Mouse (Mus musculus): ENCODE measurements around the gene Stx8. TPM values are rescaled to one million over a fixed set of nuclear protein-coding genes. Genes with fewer than 3 reads are reported as not detected.

Stx8 gene
- polyA plus RNA-seq (2014; fragmentation: Nextera tagmentation; extraction: Ambion mirVana): 68.5 and 71.3 TPM in 2 replicates

- H3K9me3 ChIP-seq (ENCODE audit: control insufficient read depth, low read length): no peaks in the 10 kb centered on the region
- peaks cover 5% of the 10 kb centered on the region; the same call in 1 of the 2 replicates for H3K4me1 ChIP-seq (ENCODE audit: control insufficient read depth, insufficient read depth, low read length)
- H3K27ac ChIP-seq (ENCODE audit: low read depth, low read length): no peak within 1 kb of the TSS
- under 1% methylated on average over 28 of the region's 28 CpGs for WGBS
- H3K4me2 ChIP-seq (ENCODE audit: low read depth, low read length): peak within 1 kb of the TSS; percentile 96
- H3K27me3 ChIP-seq (ENCODE audit: control insufficient read depth, insufficient read depth, low read length): no peaks in the 10 kb centered on the region
- peak; percentile 85 for ATAC-seq (ENCODE audit: low read depth)
- no peaks in the 10 kb centered on the region for H3K36me3 ChIP-seq (ENCODE audit: control insufficient read depth, insufficient read depth, low read length)
- peak within 1 kb of the TSS; percentile 85 for H3K9ac ChIP-seq (replicated peaks; ENCODE audit: low read depth, low read length)
- peak within 1 kb of the TSS; percentile 78 for H3K4me3 ChIP-seq (ENCODE audit: low read depth, low read length)
Observed at GRCm38 (mm10) chr11:67965905-67966878, at the start of gene Stx8. Gene Stx8 (plus strand): TSS chr11:67966193.

GRCm38 (mm10) chr11:67917126-67917525 lies 48.9 kb upstream of the Stx8 start:
- Histone ChIP-seq H3K27me3 (ENCODE audit: control insufficient read depth, insufficient read depth, low read length) (peaks cover 16% of the 10 kb centered on the region; the same call in 1 of the 2 replicates), H3K9me3 (ENCODE audit: control insufficient read depth, low read length) (no peaks in the 10 kb centered on the region), H3K27ac (ENCODE audit: low read depth, low read length) (no peak overlapping the region), H3K4me2 (ENCODE audit: low read depth, low read length) (no peak overlapping the region), H3K4me3 (ENCODE audit: low read depth, low read length) (no peak overlapping the region), H3K9ac (replicated peaks; ENCODE audit: low read depth, low read length) (no peak overlapping the region), H3K4me1 (ENCODE audit: control insufficient read depth, insufficient read depth, low read length) (no peaks in the 10 kb centered on the region), H3K36me3 (ENCODE audit: control insufficient read depth, insufficient read depth, low read length) (no peaks in the 10 kb centered on the region)
- WGBS: 84% methylated on average over 3 of the region's 3 CpGs
- ATAC-seq (ENCODE audit: low read depth): no peak

- Histone ChIP-seq H3K27ac (ENCODE audit: low read depth, low read length) (no peak overlapping the region), H3K9me3 (ENCODE audit: control insufficient read depth, low read length) (no peaks in the 10 kb centered on the region), H3K4me2 (ENCODE audit: low read depth, low read length) (no peak overlapping the region), H3K36me3 (ENCODE audit: control insufficient read depth, insufficient read depth, low read length) (no peaks in the 10 kb centered on the region), H3K4me3 (ENCODE audit: low read depth, low read length) (no peak overlapping the region), H3K27me3 (ENCODE audit: control insufficient read depth, insufficient read depth, low read length) (peaks cover 17% of the 10 kb centered on the region; the same call in 1 of the 2 replicates), H3K4me1 (ENCODE audit: control insufficient read depth, insufficient read depth, low read length) (no peaks in the 10 kb centered on the region), H3K9ac (replicated peaks; ENCODE audit: low read depth, low read length) (no peak overlapping the region)
- no peak for ATAC-seq (ENCODE audit: low read depth)
- 82% methylated on average over 5 of the region's 5 CpGs for WGBS
Observed at GRCm38 (mm10) chr11:67919593-67919992, 46.4 kb upstream of the Stx8 start.

- Histone ChIP-seq H3K36me3 (ENCODE audit: control insufficient read depth, insufficient read depth, low read length) (no peaks in the 10 kb centered on the region), H3K9me3 (ENCODE audit: control insufficient read depth, low read length) (no peaks in the 10 kb centered on the region), H3K4me1 (ENCODE audit: control insufficient read depth, insufficient read depth, low read length) (no peaks in the 10 kb centered on the region), H3K9ac (replicated peaks; ENCODE audit: low read depth, low read length) (no peak overlapping the region), H3K27ac (ENCODE audit: low read depth, low read length) (no peak overlapping the region), H3K27me3 (ENCODE audit: control insufficient read depth, insufficient read depth, low read length) (peaks cover 17% of the 10 kb centered on the region; the same call in 1 of the 2 replicates), H3K4me3 (ENCODE audit: low read depth, low read length) (no peak overlapping the region), H3K4me2 (ENCODE audit: low read depth, low read length) (no peak overlapping the region)
- 59% methylated on average over 9 of the region's 9 CpGs for WGBS
- ATAC-seq (ENCODE audit: low read depth): no peak
Observed at GRCm38 (mm10) chr11:67920226-67920960, 45.6 kb upstream of the Stx8 start.

GRCm38 (mm10) chr11:67921091-67921826 lies 44.7 kb upstream of the Stx8 start:
- Histone ChIP-seq H3K9ac (replicated peaks; ENCODE audit: low read depth, low read length) (peak overlapping the region; percentile 52), H3K9me3 (ENCODE audit: control insufficient read depth, low read length) (no peaks in the 10 kb centered on the region), H3K4me3 (ENCODE audit: low read depth, low read length) (peak overlapping the region; percentile 60), H3K36me3 (ENCODE audit: control insufficient read depth, insufficient read depth, low read length) (no peaks in the 10 kb centered on the region), H3K4me2 (ENCODE audit: low read depth, low read length) (peak overlapping the region; percentile 100), H3K27me3 (ENCODE audit: control insufficient read depth, insufficient read depth, low read length) (peaks cover 17% of the 10 kb centered on the region; the same call in 1 of the 2 replicates), H3K27ac (ENCODE audit: low read depth, low read length) (no peak overlapping the region), H3K4me1 (ENCODE audit: control insufficient read depth, insufficient read depth, low read length) (no peaks in the 10 kb centered on the region)
- ATAC-seq (ENCODE audit: low read depth): no peak
- WGBS: 2% methylated on average over 47 of the region's 47 CpGs

GRCm38 (mm10) chr11:67921827-67922754 lies 43.9 kb upstream of the Stx8 start, which contains the start of gene Usp43:
Gene Usp43 (minus strand): TSS chr11:67922153.
- under 1% methylated on average over 65 of the region's 80 CpGs for WGBS

GRCm38 (mm10) chr11:67922755-67923125 lies 43.3 kb upstream of the Stx8 start:
- Histone ChIP-seq H3K27me3 (ENCODE audit: control insufficient read depth, insufficient read depth, low read length) (peaks cover 17% of the 10 kb centered on the region; the same call in 1 of the 2 replicates), H3K27ac (ENCODE audit: low read depth, low read length) (no peak overlapping the region), H3K4me3 (ENCODE audit: low read depth, low read length) (peak overlapping the region; percentile 60), H3K9me3 (ENCODE audit: control insufficient read depth, low read length) (no peaks in the 10 kb centered on the region), H3K36me3 (ENCODE audit: control insufficient read depth, insufficient read depth, low read length) (no peaks in the 10 kb centered on the region), H3K4me1 (ENCODE audit: control insufficient read depth, insufficient read depth, low read length) (no peaks in the 10 kb centered on the region), H3K9ac (replicated peaks; ENCODE audit: low read depth, low read length) (no peak overlapping the region), H3K4me2 (ENCODE audit: low read depth, low read length) (peak overlapping the region; percentile 100)
- ATAC-seq (ENCODE audit: low read depth): peak; percentile 85
- under 1% methylated on average over 12 of the region's 12 CpGs for WGBS

More at GRCm38 (mm10) chr11:67921827-67922754, 43.9 kb upstream of the Stx8 start, which contains the start of gene Usp43:
- H3K4me3 ChIP-seq (ENCODE audit: low read depth, low read length): peak within 1 kb of the TSS; percentile 60
- H3K27me3 ChIP-seq (ENCODE audit: control insufficient read depth, insufficient read depth, low read length): peaks cover 17% of the 10 kb centered on the region; the same call in 1 of the 2 replicates
- no peak within 1 kb of the TSS for H3K27ac ChIP-seq (ENCODE audit: low read depth, low read length)
- peak within 1 kb of the TSS; percentile 52 for H3K9ac ChIP-seq (replicated peaks; ENCODE audit: low read depth, low read length)
- H3K4me1 ChIP-seq (ENCODE audit: control insufficient read depth, insufficient read depth, low read length): no peaks in the 10 kb centered on the region
- H3K9me3 ChIP-seq (ENCODE audit: control insufficient read depth, low read length): no peaks in the 10 kb centered on the region
- ATAC-seq (ENCODE audit: low read depth): peak; percentile 59
- no peaks in the 10 kb centered on the region for H3K36me3 ChIP-seq (ENCODE audit: control insufficient read depth, insufficient read depth, low read length)
- peak within 1 kb of the TSS; percentile 100 for H3K4me2 ChIP-seq (ENCODE audit: low read depth, low read length)
